Mouse (Mus musculus) intestine, postnatal 0 days (tissue): ENCODE results near the gene Zswim9. TPM values are rescaled to one million over a fixed set of nuclear protein-coding genes. Genes with fewer than 3 reads are reported as not detected.

Source experiments
- ATAC-seq: fragments of 200-750 bp; cut with Nextera tagmentation; 2 replicates; pipeline ENCODE4 v1.8.0; 2017; ENCODE audit warnings: mild to moderate bottlenecking, moderate TSS enrichment, moderate library complexity
- H3K27ac ChIP-seq: fragments of 300-500 bp; sonication (generic); 2 replicates; pipeline ENCODE4 v1.5.1; 2014; ENCODE audit warnings: mild to moderate bottlenecking, low read depth, low read length, moderate library complexity
- H3K27me3 ChIP-seq: fragments of 300-500 bp; sonication (generic); replicated peaks from 2 replicates; pipeline ENCODE4 v1.6.1; 2014; ENCODE audit warnings: low read length, mixed read lengths; ENCODE audit not compliant: control insufficient read depth, insufficient read depth
- H3K36me3 ChIP-seq: fragments of 300-500 bp; sonication (generic); 2 replicates; pipeline ENCODE4 v1.6.1; 2014; ENCODE audit warnings: mild to moderate bottlenecking, moderate library complexity; ENCODE audit not compliant: control insufficient read depth, insufficient read depth
- H3K4me1 ChIP-seq: fragments of 300-500 bp; sonication (generic); replicated peaks from 2 replicates; pipeline ENCODE4 v1.6.1; 2014; ENCODE audit warnings: antibody characterized with exemption, low read length, mixed read lengths; ENCODE audit not compliant: control insufficient read depth, insufficient read depth
- H3K4me2 ChIP-seq: fragments of 300-500 bp; sonication (generic); replicated peaks from 2 replicates; pipeline ENCODE4 v1.6.1; 2014; ENCODE audit warnings: low read depth, mild to moderate bottlenecking, moderate library complexity
- H3K4me3 ChIP-seq: fragments of 300-500 bp; sonication (generic); 2 replicates; pipeline ENCODE4 v1.5.1; 2014; ENCODE audit warnings: low read depth, low read length
- H3K9ac ChIP-seq: fragments of 300-500 bp; sonication (generic); 2 replicates; pipeline ENCODE4 v1.6.1; 2014; ENCODE audit warnings: mild to moderate bottlenecking, low read depth, low read length
- H3K9me3 ChIP-seq: fragments of 300-500 bp; sonication (generic); 2 replicates; pipeline ENCODE4 v1.6.1; 2016; ENCODE audit warnings: mixed run types; ENCODE audit not compliant: control insufficient read depth
- CTCF ChIP-seq: sonication (generic); IDR thresholded peaks from 2 replicates; pipeline ENCODE4 v1.5.1; 2016; ENCODE audit warnings: low read depth, mild to moderate bottlenecking, control low read depth, antibody characterized with exemption, moderate library complexity
- WGBS: fragments of 180-500 bp; shearing (Covaris S2); extraction: QIAGEN DNeasy Blood & Tissue Kit; methylation state at CpG from one replicate; pipeline ENCODE4 v1.1.7; 2014; 5-methylcytosine and 5-hydroxymethylcytosine counted together
- polyA plus RNA-seq: library from polyadenylated mRNA; unstranded; fragments of >200 nt; fragmentation: Nextera tagmentation; extraction: Ambion mirVana; gene quantifications from 2 replicates; pipeline ENCODE4 v1.2.1, GENCODE M21; 2015

Gene Zswim9
- polyA plus RNA-seq, 1 experiment from 2014 or later, result 1.6 TPM

DNA sequence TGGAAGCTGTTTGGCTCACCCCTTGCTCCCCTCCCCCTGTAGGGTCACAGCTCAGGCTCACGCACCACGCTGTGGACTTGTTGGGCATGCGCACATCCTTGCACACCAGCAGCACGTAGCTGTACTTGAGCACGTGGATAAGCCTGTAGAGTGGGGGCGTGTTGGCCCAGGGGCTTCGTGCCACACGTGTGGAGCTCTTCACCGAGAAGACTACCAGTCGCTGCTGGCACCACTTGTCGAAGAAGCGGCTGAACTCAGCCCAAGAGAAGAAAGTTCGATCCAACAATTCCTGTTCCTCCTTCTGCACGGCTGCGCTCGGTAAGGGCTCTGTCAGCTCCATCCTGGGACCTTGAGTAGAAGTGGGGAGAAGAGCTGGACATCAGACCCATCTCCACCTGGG is 1.4 kb downstream of the Zswim9 start, which contains the start of gene Lig1:
Gene Lig1, plus strand, starts transcription at position 203 of the 400 bp plus-strand sequence.
- Histone ChIP-seq H3K27me3 (no peaks in the 10 kb centered on the region), H3K9ac (peak within 1 kb of the TSS; percentile 62), H3K4me2 (peak within 1 kb of the TSS; percentile 86), H3K4me1 (peaks cover 4% of the 10 kb centered on the region; the same call in 1 of the 2 replicates), H3K27ac (0 out of 2 replicates have a peak within 1 kb of the TSS, but pooled peaks have one; percentile 68), H3K36me3 (0 out of 2 replicates have a peak, but pooled peaks cover 10% of the 10 kb centered on the region), H3K4me3 (peak within 1 kb of the TSS; percentile 76), H3K9me3 (no peaks in the 10 kb centered on the region)
- ATAC-seq, result no peak
- no peak for TF ChIP-seq CTCF
- 97% methylated on average over 16 of the region's 16 CpGs for WGBS

DNA sequence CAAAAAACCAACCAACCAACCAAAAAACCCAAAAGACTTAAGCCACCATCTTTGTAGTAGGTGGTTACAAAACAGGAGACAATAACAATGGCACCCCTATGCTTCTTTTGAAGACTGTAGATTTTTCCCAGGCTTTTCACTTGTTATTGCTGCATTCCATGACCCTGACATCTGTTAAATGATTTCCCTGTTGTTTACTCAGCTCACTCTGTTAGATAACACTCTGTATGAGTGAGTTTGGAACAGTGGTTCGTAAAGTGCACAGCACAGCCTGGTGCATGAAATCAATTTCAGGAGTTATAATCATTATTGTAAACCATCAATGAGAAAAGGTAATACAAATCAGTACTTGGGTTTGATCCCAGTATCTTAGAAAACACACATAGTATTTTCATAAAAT is 6.8 kb downstream of the Zswim9 start:
- no peak for TF ChIP-seq CTCF
- no peaks in the 10 kb centered on the region for H3K27me3 ChIP-seq
- no peak for ATAC-seq
- no peak overlapping the region for H3K4me3 ChIP-seq
- no peak overlapping the region for H3K4me2 ChIP-seq
- H3K27ac ChIP-seq, result no peak overlapping the region
- no peak overlapping the region for H3K9ac ChIP-seq
- no peaks in the 10 kb centered on the region for H3K4me1 ChIP-seq
- 23% methylated on average over 1 of the region's 1 CpGs for WGBS
- H3K9me3 ChIP-seq, result no peaks in the 10 kb centered on the region
- 0 out of 2 replicates have a peak, but pooled peaks cover 10% of the 10 kb centered on the region for H3K36me3 ChIP-seq

DNA sequence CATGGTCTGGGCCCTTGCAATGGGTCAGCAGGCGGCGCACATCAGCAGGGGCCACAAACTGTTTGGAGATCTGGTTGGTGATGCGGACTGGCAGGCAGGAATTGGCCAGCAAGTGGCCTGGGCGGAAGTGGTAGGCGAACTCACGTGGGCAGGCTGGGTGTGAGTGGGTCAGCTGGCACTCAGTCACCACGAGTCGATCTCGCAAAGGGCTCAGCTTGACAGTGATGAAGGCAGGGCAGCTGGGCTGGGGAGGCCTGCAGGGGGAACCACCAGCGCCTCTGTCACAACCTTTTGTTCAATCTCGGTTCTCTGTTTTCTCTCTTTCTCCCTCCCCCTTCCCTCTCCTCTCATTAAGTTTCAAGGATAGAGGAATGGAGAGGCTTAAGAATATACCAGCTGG is 9.1 kb downstream of the Zswim9 start:
- Histone ChIP-seq H3K9ac (no peak overlapping the region), H3K27ac (no peak overlapping the region), H3K4me1 (no peaks in the 10 kb centered on the region), H3K4me3 (no peak overlapping the region), H3K4me2 (no peak overlapping the region), H3K36me3 (no peaks in the 10 kb centered on the region), H3K27me3 (no peaks in the 10 kb centered on the region), H3K9me3 (no peaks in the 10 kb centered on the region)
- no peak for TF ChIP-seq CTCF
- WGBS, result 77% methylated on average over 11 of the region's 11 CpGs
- ATAC-seq, result no peak

DNA sequence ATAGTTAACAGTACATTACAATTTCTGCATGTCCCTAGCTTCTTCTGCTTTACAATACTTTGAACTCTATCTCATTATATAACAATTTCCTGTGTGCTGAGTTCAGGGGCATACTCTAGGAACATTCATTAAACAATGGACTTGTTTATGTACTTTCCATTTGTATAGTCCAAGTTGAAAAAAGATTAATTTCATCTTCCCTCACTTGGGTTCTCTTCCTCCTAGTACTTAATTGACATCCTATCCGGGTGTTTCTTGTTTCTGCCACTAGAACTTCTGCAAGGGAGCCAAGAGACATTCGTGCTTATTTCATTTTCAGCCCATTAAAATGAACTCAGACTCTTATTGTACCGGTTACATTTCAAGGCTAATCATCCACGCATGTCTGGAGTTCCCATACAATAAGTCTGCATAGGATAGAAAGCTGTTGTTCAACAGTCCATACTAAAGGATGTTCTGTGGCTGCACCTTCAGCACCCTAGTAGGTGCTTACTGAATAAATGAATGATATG is 9.7 kb downstream of the Zswim9 start:
- TF ChIP-seq CTCF, result no peak
- H3K27me3 ChIP-seq, result no peaks in the 10 kb centered on the region
- H3K4me1 ChIP-seq, result no peaks in the 10 kb centered on the region
- no peaks in the 10 kb centered on the region for H3K9me3 ChIP-seq
- 88% methylated on average over 4 of the region's 4 CpGs for WGBS
- no peaks in the 10 kb centered on the region for H3K36me3 ChIP-seq
- no peak overlapping the region for H3K4me3 ChIP-seq
- no peak overlapping the region for H3K4me2 ChIP-seq
- no peak for ATAC-seq
- no peak overlapping the region for H3K27ac ChIP-seq
- no peak overlapping the region for H3K9ac ChIP-seq

DNA sequence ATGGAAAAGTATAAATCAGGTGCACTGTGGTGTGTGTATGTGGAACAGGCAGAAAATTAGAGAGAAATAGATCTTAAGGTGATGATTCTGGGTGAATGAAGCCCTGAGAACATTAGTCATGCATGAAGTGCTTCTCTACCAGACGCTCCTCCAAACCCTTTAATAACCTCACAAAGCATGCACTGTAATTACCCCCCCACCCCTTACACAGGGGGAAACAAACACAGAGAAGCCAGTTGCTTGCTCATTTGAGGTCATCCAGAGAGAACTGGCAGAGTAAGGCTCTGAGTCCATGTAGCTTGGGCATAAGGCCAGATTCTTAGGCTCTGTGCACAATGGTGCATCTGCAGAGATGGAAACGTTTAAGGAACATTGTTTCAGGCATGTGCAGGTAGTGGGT is 14.1 kb downstream of the Zswim9 start:
- no peaks in the 10 kb centered on the region for H3K27me3 ChIP-seq
- no peak overlapping the region for H3K4me2 ChIP-seq
- no peaks in the 10 kb centered on the region for H3K4me1 ChIP-seq
- H3K27ac ChIP-seq, result no peak overlapping the region
- H3K36me3 ChIP-seq, result no peaks in the 10 kb centered on the region
- ATAC-seq, result no peak
- no peak for TF ChIP-seq CTCF
- WGBS, result 62% methylated on average over 2 of the region's 2 CpGs
- no peak overlapping the region for H3K4me3 ChIP-seq
- H3K9ac ChIP-seq, result no peak overlapping the region
- H3K9me3 ChIP-seq, result no peaks in the 10 kb centered on the region

DNA sequence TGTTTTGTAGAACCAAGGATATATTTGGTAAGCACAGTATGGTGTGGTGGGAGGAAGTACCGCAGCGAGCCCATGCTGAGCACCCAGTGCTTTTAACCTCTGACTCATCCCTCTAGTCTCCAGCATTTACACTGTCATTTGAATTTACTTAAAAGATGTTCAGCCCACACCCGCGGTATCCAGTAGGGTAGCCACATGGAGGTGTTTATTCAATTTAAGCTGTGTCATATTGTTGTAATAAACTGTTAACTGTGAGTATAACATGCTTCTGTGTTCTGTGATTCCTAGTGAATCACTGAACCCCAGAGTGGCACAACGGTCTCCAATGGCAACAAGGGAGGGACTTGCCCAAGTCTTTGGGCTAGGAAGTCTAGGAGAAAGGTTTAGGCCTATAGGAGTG is 14.7 kb downstream of the Zswim9 start:
- H3K9ac ChIP-seq, result no peak overlapping the region
- no peaks in the 10 kb centered on the region for H3K9me3 ChIP-seq
- no peaks in the 10 kb centered on the region for H3K36me3 ChIP-seq
- no peaks in the 10 kb centered on the region for H3K27me3 ChIP-seq
- 84% methylated on average over 5 of the region's 5 CpGs for WGBS
- no peak for ATAC-seq
- TF ChIP-seq CTCF, result no peak
- H3K4me2 ChIP-seq, result no peak overlapping the region
- no peak overlapping the region for H3K27ac ChIP-seq
- no peaks in the 10 kb centered on the region for H3K4me1 ChIP-seq
- no peak overlapping the region for H3K4me3 ChIP-seq
